Mouse (Mus musculus) ES-Bruce4 (cell line): Measurements from ENCODE around the gene Cdk5.

Experiments
- CTCF ChIP-seq: IDR thresholded peaks from one replicate; pipeline ENCODE4 v1.8.1; 2011; ENCODE audit warnings: low read depth, low read length
- POLR2A ChIP-seq: IDR thresholded peaks from one replicate; pipeline ENCODE4 v1.8.1; 2011; ENCODE audit warnings: low read length; ENCODE audit not compliant: insufficient read depth

DNA sequence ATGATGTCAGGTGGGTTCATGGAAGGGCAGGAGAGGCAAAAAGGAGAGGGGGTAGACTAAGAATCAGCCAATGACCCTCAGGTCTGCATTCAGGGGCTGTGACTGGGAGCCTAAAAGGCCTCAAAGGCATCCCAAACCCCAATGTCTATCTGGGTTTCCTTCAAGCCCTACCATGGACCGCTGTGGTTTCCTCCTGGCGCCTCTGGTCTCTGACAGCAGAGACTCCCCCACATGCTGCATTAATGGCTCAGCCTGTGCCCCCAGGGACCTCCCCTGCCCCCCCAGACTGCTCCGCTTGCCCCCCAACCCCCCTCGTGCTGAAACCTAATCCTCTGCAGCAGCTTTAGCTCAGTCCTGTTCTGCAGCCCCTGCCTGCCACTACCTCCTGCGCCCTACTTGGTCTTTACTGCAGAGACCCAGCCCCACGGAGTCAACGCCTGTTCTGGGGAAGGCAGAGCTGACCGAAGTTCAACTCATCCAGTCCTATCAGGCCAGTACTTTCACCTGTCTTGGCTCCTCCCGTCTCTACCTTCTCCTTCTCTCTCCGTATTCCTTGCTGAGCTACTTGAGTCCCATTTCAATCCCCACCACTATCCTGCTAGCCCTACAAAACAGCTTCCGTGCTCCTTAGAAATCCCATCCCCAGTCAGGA lies 10.2 kb downstream of the Cdk5 start, which contains the start of gene Asic3:
- TF ChIP-seq POLR2A (no peak), CTCF (no peak)
